Mouse (Mus musculus) liver, postnatal 0 days (tissue): ENCODE measurements around the gene Chrd. TPM values are rescaled to one million over a fixed set of nuclear protein-coding genes. Genes with fewer than 3 reads are reported as not detected.

ENCODE experiments used
- ATAC-seq: fragments of 200-750 bp; cut with Nextera tagmentation; 2 replicates; pipeline ENCODE4 v1.8.0; 2017; ENCODE audit warnings: mild to moderate bottlenecking, moderate library complexity
- DNase-seq: peaks from one replicate; pipeline ENCODE4 v3.0.0-alpha.2; 2016
- H3K27ac ChIP-seq: fragments of 300-500 bp; sonication (generic); 2 replicates; pipeline ENCODE4 v1.5.1; 2014; ENCODE audit warnings: antibody characterized with exemption, moderate library complexity, mild to moderate bottlenecking, low read depth
- H3K27me3 ChIP-seq: fragments of 300-500 bp; sonication (generic); 2 replicates; pipeline ENCODE4 v1.6.1; 2014; ENCODE audit warnings: low read length, control low read depth, mixed read lengths; ENCODE audit not compliant: insufficient read depth
- H3K36me3 ChIP-seq: fragments of 300-500 bp; sonication (generic); replicated peaks from 2 replicates; pipeline ENCODE4 v1.6.1; 2014; ENCODE audit warnings: mild to moderate bottlenecking, control low read depth, low read length, moderate library complexity, mixed read lengths; ENCODE audit not compliant: insufficient read depth
- H3K4me1 ChIP-seq: fragments of 300-500 bp; sonication (generic); 2 replicates; pipeline ENCODE4 v1.6.1; 2014; ENCODE audit warnings: antibody characterized with exemption, mild to moderate bottlenecking, control low read depth; ENCODE audit not compliant: insufficient read depth
- H3K4me2 ChIP-seq: fragments of 300-500 bp; sonication (generic); 2 replicates; pipeline ENCODE4 v1.6.1; 2014; ENCODE audit warnings: low read depth, mild to moderate bottlenecking, low read length, moderate library complexity, mixed read lengths
- H3K4me3 ChIP-seq: fragments of 300-500 bp; sonication (generic); 2 replicates; pipeline ENCODE4 v1.5.1; 2014; ENCODE audit warnings: low read depth, low read length
- H3K9ac ChIP-seq: fragments of 300-500 bp; sonication (generic); replicated peaks from 2 replicates; pipeline ENCODE4 v1.6.1; 2014; ENCODE audit warnings: mild to moderate bottlenecking, moderate library complexity
- H3K9me3 ChIP-seq: fragments of 300-500 bp; sonication (generic); 2 replicates; pipeline ENCODE4 v1.6.1; 2016; ENCODE audit warnings: mild to moderate bottlenecking, control low read depth, low read length, mixed read lengths
- CTCF ChIP-seq: sonication (generic); IDR thresholded peaks from 2 replicates; pipeline ENCODE4 v1.5.1; 2016; ENCODE audit warnings: antibody characterized with exemption, low read depth
- EP300 ChIP-seq: IDR thresholded peaks from 2 replicates; pipeline ENCODE4 v1.6.1; 2016; ENCODE audit warnings: antibody characterized with exemption, low read depth, mild to moderate bottlenecking
- WGBS: fragments of 180-500 bp; shearing (Covaris S2); extraction: QIAGEN DNeasy Blood & Tissue Kit; methylation state at CpG from one replicate; pipeline ENCODE4 v1.1.7; 2014; ENCODE audit not compliant: insufficient replicate concordance; 5-methylcytosine and 5-hydroxymethylcytosine counted together
- polyA plus RNA-seq: library from polyadenylated mRNA; unstranded; fragments of >200 nt; fragmentation: Nextera tagmentation; extraction: Ambion mirVana; gene quantifications from 2 replicates; pipeline ENCODE4 v1.2.1, GENCODE M21; 2015

Gene Chrd
- polyA plus RNA-seq, 1 experiment from 2014 or later, result 0.34 TPM

DNA sequence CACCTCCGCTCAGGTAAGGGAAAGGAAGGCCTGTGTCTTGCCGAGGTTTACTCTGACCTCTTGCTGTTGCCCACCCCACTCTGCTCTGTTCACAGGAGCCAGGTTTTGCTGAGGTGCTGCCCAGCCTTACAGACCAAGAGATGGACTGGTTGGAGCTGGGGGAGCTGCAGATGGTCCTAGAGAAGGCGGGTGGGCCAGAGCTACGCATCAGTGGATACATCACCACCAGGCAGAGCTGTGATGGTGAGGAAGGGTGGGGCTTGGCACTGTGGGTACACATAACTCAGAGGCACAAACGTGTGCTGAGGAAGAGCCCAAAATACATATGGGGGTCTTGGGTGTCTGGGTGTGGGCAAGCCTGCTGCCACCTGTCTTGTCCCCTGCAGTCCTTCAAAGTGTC is 2.7 kb downstream of the Chrd start:
- peaks cover 16% of the 10 kb centered on the region for H3K4me1 ChIP-seq
- H3K27ac ChIP-seq, result no peak overlapping the region
- H3K9ac ChIP-seq, result no peak overlapping the region
- no peaks in the 10 kb centered on the region for H3K9me3 ChIP-seq
- no peak overlapping the region for H3K4me2 ChIP-seq
- WGBS, result 63% methylated on average over 5 of the region's 5 CpGs
- peaks cover 48% of the 10 kb centered on the region for H3K27me3 ChIP-seq
- no peak for ATAC-seq
- no peaks in the 10 kb centered on the region for H3K36me3 ChIP-seq
- H3K4me3 ChIP-seq, result no peak overlapping the region
- TF ChIP-seq EP300, result no peak
- TF ChIP-seq CTCF, result no peak
- DNase-seq, result no peak

DNA sequence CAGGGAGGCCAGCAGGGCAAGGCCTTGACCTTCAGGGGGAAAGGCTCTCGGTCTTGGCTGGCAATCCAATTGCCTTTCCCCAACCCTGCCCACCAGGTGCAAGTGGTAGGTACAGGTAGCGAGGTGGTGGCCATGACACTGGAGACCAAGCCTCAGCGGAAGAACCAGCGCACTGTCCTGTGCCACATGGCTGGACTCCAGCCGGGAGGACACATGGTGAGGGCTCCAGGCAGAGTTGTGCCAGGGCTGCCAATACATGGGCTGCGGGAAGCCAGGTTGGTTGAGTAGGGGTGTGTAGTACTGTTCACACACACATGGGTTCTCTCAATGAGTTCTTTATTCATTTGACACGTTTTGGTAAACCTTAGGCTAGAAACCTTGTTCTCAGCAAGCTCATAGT is 3.2 kb downstream of the Chrd start:
- Histone ChIP-seq H3K4me1 (peaks cover 13% of the 10 kb centered on the region), H3K27me3 (peaks cover 48% of the 10 kb centered on the region), H3K27ac (no peak overlapping the region), H3K36me3 (no peaks in the 10 kb centered on the region), H3K4me2 (no peak overlapping the region), H3K4me3 (no peak overlapping the region), H3K9ac (no peak overlapping the region), H3K9me3 (no peaks in the 10 kb centered on the region)
- TF ChIP-seq CTCF (no peak), EP300 (no peak)
- 75% methylated on average over 7 of the region's 7 CpGs for WGBS
- DNase-seq (no peak), ATAC-seq (no peak)

DNA sequence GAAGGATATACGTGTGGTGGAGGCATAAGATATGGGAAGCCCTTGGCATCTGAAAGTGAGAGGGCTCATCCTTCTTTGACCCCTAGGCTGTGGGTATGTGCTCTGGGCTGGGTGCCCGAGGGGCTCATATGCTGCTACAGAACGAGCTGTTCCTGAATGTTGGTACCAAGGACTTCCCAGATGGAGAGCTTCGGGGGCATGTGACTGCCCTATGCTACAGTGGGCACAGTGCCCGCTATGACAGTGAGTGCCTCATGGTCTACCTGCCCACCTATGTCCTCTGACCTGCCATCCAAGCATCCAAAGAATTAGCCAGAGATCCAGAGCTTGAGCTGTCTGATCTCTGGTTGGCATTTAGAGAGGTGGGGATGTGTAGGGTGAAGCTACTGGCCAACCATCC is 3.9 kb downstream of the Chrd start:
- Histone ChIP-seq H3K36me3 (no peaks in the 10 kb centered on the region), H3K27ac (no peak overlapping the region)
- WGBS, result 70% methylated on average over 5 of the region's 5 CpGs

DNA sequence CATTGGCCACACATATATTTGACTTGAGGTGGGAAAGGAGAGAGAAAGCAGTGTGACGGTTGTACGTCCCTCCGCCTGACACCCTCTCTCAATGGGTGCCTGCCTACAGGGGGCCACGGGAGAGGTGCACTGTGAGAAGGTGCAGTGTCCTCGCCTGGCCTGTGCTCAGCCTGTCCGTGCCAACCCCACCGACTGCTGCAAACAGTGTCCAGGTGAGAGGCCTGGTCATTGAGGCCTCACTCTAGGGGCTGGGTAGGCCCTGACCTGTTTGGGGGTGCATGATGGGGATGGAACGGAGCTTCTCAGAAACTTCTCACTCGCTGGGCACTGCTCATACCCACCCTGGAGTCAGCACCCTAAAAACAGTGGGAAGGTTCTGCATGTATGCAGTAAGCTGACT is 6.9 kb downstream of the Chrd start:
- peaks cover 12% of the 10 kb centered on the region for H3K27me3 ChIP-seq
- no peak overlapping the region for H3K9ac ChIP-seq
- 87% methylated on average over 9 of the region's 9 CpGs for WGBS
- H3K36me3 ChIP-seq, result no peaks in the 10 kb centered on the region
- TF ChIP-seq EP300, result no peak
- TF ChIP-seq CTCF, result no peak
- no peaks in the 10 kb centered on the region for H3K9me3 ChIP-seq
- H3K4me2 ChIP-seq, result no peak overlapping the region
- H3K4me1 ChIP-seq, result no peaks in the 10 kb centered on the region
- H3K4me3 ChIP-seq, result no peak overlapping the region
- H3K27ac ChIP-seq, result no peak overlapping the region
- DNase-seq, result no peak
- ATAC-seq, result no peak

More for the DNA sequence above, 3.9 kb downstream of the Chrd start:
- peaks cover 41% of the 10 kb centered on the region for H3K27me3 ChIP-seq
- H3K4me2 ChIP-seq, result no peak overlapping the region
- peaks cover 13% of the 10 kb centered on the region for H3K4me1 ChIP-seq
- H3K9me3 ChIP-seq, result no peaks in the 10 kb centered on the region
- DNase-seq (no peak), ATAC-seq (no peak)
- H3K4me3 ChIP-seq, result no peak overlapping the region
- TF ChIP-seq EP300, result no peak
- no peak overlapping the region for H3K9ac ChIP-seq

DNA sequence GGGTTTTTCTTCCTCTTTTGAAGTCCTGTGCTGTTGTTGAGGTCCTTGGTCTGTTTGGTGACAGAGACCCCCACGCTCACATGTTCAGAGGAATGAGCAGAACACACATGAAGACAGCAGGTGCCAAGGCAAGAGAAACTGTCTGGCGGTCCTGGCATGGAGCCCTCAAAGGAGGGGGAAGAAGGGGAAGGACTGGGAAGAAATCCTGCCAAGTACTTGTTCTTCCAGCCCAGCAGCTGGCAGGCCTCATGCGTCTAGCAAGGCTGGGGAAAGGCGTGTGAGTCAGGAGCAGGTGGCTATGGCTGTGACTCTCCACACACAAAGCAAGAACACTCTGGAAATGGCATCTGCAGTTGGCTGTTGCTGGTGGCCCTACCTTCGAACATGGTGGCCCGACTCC is 13.7 kb downstream of the Chrd start:
- no peaks in the 10 kb centered on the region for H3K9me3 ChIP-seq
- no peak overlapping the region for H3K27ac ChIP-seq
- no peak for TF ChIP-seq CTCF
- DNase-seq (no peak), ATAC-seq (no peak)
- WGBS, result 63% methylated on average over 6 of the region's 6 CpGs
- no peaks in the 10 kb centered on the region for H3K4me1 ChIP-seq
- no peaks in the 10 kb centered on the region for H3K36me3 ChIP-seq
- no peak overlapping the region for H3K4me2 ChIP-seq
- H3K27me3 ChIP-seq, result no peaks in the 10 kb centered on the region
- no peak overlapping the region for H3K4me3 ChIP-seq
- no peak overlapping the region for H3K9ac ChIP-seq

DNA sequence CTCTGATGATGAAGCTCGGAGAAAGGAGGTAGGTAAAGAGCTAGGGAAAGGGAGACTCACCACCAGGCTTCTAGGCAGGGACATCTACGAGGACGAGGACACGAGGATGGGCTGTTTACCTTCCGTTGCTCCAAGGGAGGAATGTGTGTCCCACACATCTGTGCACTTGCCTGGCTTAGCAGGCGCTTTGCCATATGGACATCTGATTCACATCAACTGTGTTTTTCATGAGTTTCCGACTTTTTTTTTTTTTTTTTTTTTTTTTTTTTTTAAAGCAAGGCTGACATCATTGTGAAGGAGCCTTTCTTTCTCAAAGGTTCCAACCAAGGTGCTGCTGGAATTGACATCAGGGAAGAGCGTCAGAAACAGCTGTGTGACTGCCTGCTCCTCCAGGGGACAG is 17.6 kb downstream of the Chrd start:
- DNase-seq, result no peak
- H3K4me3 ChIP-seq, result no peak overlapping the region
- no peak for TF ChIP-seq CTCF
- no peak for TF ChIP-seq EP300
- H3K4me1 ChIP-seq, result no peaks in the 10 kb centered on the region
- H3K27me3 ChIP-seq, result no peaks in the 10 kb centered on the region
- no peaks in the 10 kb centered on the region for H3K36me3 ChIP-seq
- ATAC-seq, result no peak
- H3K9me3 ChIP-seq, result no peaks in the 10 kb centered on the region
- no peak overlapping the region for H3K9ac ChIP-seq
- no peak overlapping the region for H3K4me2 ChIP-seq
- H3K27ac ChIP-seq, result no peak overlapping the region
- 56% methylated on average over 8 of the region's 8 CpGs for WGBS

DNA sequence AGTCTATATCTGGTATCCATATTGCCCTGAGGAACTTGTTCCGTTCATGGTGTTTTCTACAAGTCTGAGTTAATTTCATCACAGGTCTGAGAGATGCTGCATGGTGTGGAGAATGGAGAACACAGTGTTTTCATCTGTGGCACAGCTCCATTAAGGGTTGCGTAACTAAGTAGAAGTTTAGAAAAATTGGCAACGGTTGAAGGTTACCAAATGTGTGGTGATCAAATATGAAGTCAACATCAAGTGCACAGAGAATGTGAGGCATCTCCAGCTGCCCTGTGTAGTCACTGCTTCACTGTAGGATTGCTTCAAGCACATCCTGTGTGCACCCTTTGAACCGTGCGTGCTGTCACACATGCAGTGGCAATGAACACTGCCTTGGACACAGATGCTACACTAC is 23.1 kb downstream of the Chrd start:
- Histone ChIP-seq H3K4me1 (no peaks in the 10 kb centered on the region), H3K36me3 (no peaks in the 10 kb centered on the region), H3K9ac (no peak overlapping the region), H3K4me2 (no peak overlapping the region), H3K9me3 (no peaks in the 10 kb centered on the region), H3K27me3 (no peaks in the 10 kb centered on the region), H3K4me3 (no peak overlapping the region), H3K27ac (0 out of 2 replicates have a peak overlapping the region, but pooled peaks have one; percentile 22)
- WGBS, result 60% methylated on average over 5 of the region's 5 CpGs
- TF ChIP-seq EP300 (peak; percentile 64), CTCF (no peak)
- peak; percentile 97 for ATAC-seq
- DNase-seq, result peak; percentile 31
